Mouse (Mus musculus) adrenal gland, postnatal 0 days (tissue): ENCODE data around the gene Prr27. TPM values are rescaled to one million over a fixed set of nuclear protein-coding genes. Genes with fewer than 3 reads are reported as not detected.

Experiments
- polyA plus RNA-seq: library from polyadenylated mRNA; unstranded; fragments of >200 nt; fragmentation: Nextera tagmentation; extraction: Ambion mirVana; gene quantifications from 2 replicates; pipeline ENCODE4 v1.2.1, GENCODE M21; 2015

The Prr27 gene
- polyA plus RNA-seq = not detected in 2 replicates

GRCm38 (mm10) chr5:87825386-87825785 is at the start of gene Prr27:
TSS of gene Prr27 (plus strand) at chr5:87825686.

GRCm38 (mm10) chr5:87807782-87808181 is 17.7 kb upstream of the Prr27 start, which contains the start of gene Csn1s2b:
TSS of gene Csn1s2b (plus strand) at chr5:87808082.

GRCm38 (mm10) chr5:87884729-87885128 is 59.2 kb downstream of the Prr27 start, which contains the start of gene Odam:
TSS of gene Odam (plus strand) at chr5:87885029.

Other genes with a start within 250 kb of the Prr27 start
- gene Sult1e1, start 234.1 kb upstream of the Prr27 start, polyA plus RNA-seq = 4.0 and 10.5 TPM in 2 replicates
- not detected in 2 replicates for gene Csn1s1, start 159.5 kb upstream of the Prr27 start, polyA plus RNA-seq
- gene Csn2, start 126.1 kb upstream of the Prr27 start, polyA plus RNA-seq = 0.12 TPM in 1 of 2 replicates, not detected in the other
- not detected in 2 replicates for gene Csn1s2a, start 51.1 kb upstream of the Prr27 start, polyA plus RNA-seq
- not detected in 2 replicates for gene Csn1s2b, start 17.6 kb upstream of the Prr27 start, polyA plus RNA-seq
- not detected in 2 replicates for gene Odam, start 59.3 kb downstream of the Prr27 start, polyA plus RNA-seq
- gene Csn3, start 99.9 kb downstream of the Prr27 start, polyA plus RNA-seq = 0.22 TPM in 1 of 2 replicates, not detected in the other
- not detected in 2 replicates for gene 2310003L06Rik, start 143.8 kb downstream of the Prr27 start, polyA plus RNA-seq
- gene Gm28434, start 143.8 kb downstream of the Prr27 start, polyA plus RNA-seq = not detected in 2 replicates
- not detected in 2 replicates for gene Cabs1, start 153.8 kb downstream of the Prr27 start, polyA plus RNA-seq
- not detected in 2 replicates for gene Smr3a, start 176.9 kb downstream of the Prr27 start, polyA plus RNA-seq